Mouse (Mus musculus): ENCODE results near the gene Lrch3.
"Not testable (repeated sequence)": the region's sequence is repeated elsewhere in the genome, so short reads cannot be mapped to it uniquely, and the experiment has no call there.

Lrch3 gene

GRCm38 (mm10) chr16:33005216-33005615, 91.3 kb downstream of the Lrch3 start:
- no peak for DNase-seq (ENCODE audit: low spot score)

GRCm38 (mm10) chr16:33006888-33007287, 93.0 kb downstream of the Lrch3 start:
- DNase-seq (ENCODE audit: low spot score), result no peak

- DNase-seq (ENCODE audit: low spot score), result no peak
These were observed 93.5 kb downstream of the Lrch3 start for GRCm38 (mm10) chr16:33007436-33007835.

GRCm38 (mm10) chr16:33010166-33010565, 96.3 kb downstream of the Lrch3 start:
- no peak for DNase-seq (ENCODE audit: low spot score)

- no peak for DNase-seq (ENCODE audit: low spot score)
These were observed 99.9 kb downstream of the Lrch3 start for GRCm38 (mm10) chr16:33013801-33014200.

GRCm38 (mm10) chr16:33014921-33015320, 101.0 kb downstream of the Lrch3 start:
- no peak for DNase-seq (ENCODE audit: low spot score)

- DNase-seq (ENCODE audit: low spot score), result no peak
These were observed 101.6 kb downstream of the Lrch3 start for GRCm38 (mm10) chr16:33015396-33015907.

- DNase-seq (ENCODE audit: low spot score), result no peak
These were observed 102.1 kb downstream of the Lrch3 start for GRCm38 (mm10) chr16:33015986-33016385.

- no peak for DNase-seq (ENCODE audit: low spot score)
These were observed 103.9 kb downstream of the Lrch3 start for GRCm38 (mm10) chr16:33017677-33018349.

- DNase-seq (ENCODE audit: low spot score), result peak; percentile 53
These were observed 105.3 kb downstream of the Lrch3 start for GRCm38 (mm10) chr16:33019117-33019770.

GRCm38 (mm10) chr16:33021381-33021780, 107.5 kb downstream of the Lrch3 start:
- no peak for DNase-seq (ENCODE audit: low spot score)

- peak; percentile 92 for DNase-seq (ENCODE audit: low spot score)
These were observed 109.8 kb downstream of the Lrch3 start for GRCm38 (mm10) chr16:33023750-33024149.

- DNase-seq (ENCODE audit: low spot score), result no peak
These were observed 110.7 kb downstream of the Lrch3 start for GRCm38 (mm10) chr16:33024456-33025104.

- no peak for DNase-seq (ENCODE audit: low spot score)
These were observed 112.5 kb downstream of the Lrch3 start for GRCm38 (mm10) chr16:33026357-33026756.

GRCm38 (mm10) chr16:33036006-33036405, 122.1 kb downstream of the Lrch3 start:
- no peak for DNase-seq (ENCODE audit: low spot score)

- DNase-seq (ENCODE audit: low spot score), result no peak
These were observed 128.8 kb downstream of the Lrch3 start for GRCm38 (mm10) chr16:33042682-33043081.

GRCm38 (mm10) chr16:33043268-33043667, 129.4 kb downstream of the Lrch3 start:
- no peak for DNase-seq (ENCODE audit: low spot score)

GRCm38 (mm10) chr16:33048004-33048403, 134.1 kb downstream of the Lrch3 start:
- DNase-seq (ENCODE audit: low spot score), result no peak

GRCm38 (mm10) chr16:33048686-33049085, 134.8 kb downstream of the Lrch3 start:
- DNase-seq (ENCODE audit: low spot score), result no peak

GRCm38 (mm10) chr16:33049809-33050208, 135.9 kb downstream of the Lrch3 start:
- no peak for DNase-seq (ENCODE audit: low spot score)

- DNase-seq (ENCODE audit: low spot score), result no peak
These were observed 139.2 kb downstream of the Lrch3 start for GRCm38 (mm10) chr16:33053141-33053540.

GRCm38 (mm10) chr16:33054927-33055326, 141.0 kb downstream of the Lrch3 start:
- not testable (repeated sequence) for DNase-seq (ENCODE audit: low spot score)

GRCm38 (mm10) chr16:33055655-33056054, 141.8 kb downstream of the Lrch3 start:
- DNase-seq (ENCODE audit: low spot score), result no peak

Data from testis, postnatal 10 days (tissue).